Mouse (Mus musculus) right cerebral cortex, postnatal 14 days (tissue): ENCODE measurements at regions not wholly inside any gene's neighbourhood (a gene's known extent, or its start where the extent isn't known, plus 50 kb on each side); places are given as distances from the start of the nearest gene placed in this dataset.

Experiments
- DNase-seq: peaks from one replicate; pipeline ENCODE4 v3.0.0; 2022

DNA sequence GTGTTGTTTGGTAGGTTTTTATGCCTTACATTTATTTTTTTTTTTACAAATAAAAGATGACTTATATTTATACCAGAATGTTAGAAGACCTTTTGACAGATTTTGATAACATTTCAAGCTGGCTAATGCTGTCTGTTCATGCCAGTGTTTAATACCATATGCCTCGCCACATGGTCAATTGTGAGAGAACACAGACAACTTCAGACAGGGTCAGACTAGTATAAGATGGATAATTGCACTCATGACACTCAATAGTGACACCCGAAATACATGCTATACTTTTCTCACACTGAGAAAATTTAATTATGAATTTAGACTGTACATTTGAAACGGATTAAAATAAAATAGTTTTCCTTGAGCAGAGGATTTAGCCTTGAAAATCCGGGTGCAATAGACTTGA, 769.9 kb downstream of the Slitrk6 start:
- no peak for DNase-seq

DNA sequence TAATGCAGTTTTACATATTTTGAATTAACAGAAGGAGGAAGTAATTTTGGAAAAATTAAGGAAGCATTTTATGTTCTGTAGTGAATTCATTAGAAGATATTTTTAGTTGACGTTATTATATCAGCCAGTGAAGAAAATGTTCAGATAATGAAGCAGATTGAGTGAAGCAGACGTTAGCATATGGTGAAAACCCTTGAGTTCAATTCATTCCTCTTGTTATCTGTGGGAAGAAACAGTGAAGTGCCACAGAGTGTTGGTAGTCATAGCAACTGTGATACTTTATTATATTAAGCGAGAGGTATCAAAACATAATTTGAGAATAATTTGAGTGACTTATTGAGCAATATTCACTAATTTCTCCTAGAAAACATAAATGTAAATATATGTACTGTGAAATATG, 796.9 kb downstream of the Slitrk6 start:
- no peak for DNase-seq

DNA sequence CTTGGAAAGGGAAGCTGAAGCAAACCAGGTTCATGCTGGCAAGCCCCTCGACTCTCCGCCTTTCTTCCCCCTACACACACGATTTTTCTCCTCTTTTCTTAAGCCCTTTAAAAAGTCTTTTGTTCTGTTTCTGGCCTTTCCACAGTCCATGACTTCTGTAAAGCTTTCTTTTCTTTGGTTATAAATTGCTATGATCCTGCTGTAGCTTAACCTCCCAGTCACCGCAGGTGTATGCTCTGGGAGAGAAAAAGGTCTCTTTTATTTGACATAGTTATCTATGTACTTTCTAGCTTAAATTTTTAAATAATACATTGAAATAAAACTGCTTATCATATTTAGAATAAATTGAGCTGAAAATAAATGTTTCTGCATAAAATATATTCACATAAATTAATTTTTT, 813.0 kb downstream of the Slitrk6 start:
- no peak for DNase-seq

DNA sequence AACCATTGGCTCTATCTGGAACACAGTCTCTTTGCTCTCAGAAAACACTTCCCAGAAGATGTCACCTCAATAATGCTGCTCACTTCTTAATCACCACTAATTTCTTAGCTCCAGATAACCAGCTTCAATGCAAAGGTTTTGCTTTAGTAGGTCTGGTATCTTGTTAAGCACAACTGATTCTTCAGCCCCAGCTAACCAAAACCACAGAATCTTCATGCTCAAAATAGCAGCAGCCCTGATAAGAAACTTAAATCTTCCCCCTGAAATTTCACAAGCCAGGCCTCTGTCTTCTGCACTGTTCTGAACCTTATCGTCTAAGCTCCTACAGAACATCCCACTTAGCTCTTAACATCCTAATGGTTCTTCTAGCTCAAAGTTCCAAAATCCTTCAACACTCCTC, 813.8 kb downstream of the Slitrk6 start:
- DNase-seq: no peak

DNA sequence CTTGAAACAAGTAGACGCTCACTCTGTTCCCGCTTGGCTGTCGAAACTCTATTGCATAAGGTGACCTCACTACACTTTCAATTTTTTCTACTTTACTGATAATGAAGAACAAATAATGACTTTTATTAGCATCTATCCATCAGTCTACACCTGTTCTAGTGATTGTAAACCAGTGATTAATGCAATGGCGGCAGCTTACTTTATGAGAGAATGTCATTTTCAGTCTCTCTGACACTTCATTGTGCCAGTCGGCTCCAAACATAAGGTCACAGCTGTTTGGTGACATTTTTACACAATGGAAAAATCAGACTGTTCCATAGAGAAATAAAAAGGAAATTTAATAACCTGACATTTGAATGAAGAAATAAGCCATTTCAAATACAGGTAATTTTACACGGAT, 817.5 kb downstream of the Slitrk6 start:
- no peak for DNase-seq

DNA sequence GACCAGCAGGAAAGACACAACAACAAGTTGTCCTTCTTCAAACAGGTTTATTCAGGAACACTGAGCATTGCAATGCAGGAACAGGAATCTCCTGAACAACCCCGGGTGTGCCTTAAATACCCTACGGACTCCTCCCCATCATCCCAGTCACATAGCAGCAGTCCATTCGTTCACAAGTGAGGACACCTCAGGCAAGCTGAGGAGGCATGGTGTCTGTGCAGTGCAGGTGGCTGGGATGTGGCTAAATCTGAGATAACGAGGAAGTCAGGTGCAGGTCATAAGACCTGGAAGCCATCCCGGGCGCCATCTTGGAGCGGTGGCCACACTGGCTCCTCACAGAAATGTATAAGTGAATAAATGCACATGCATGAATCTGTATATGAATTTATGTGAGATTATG, 826.0 kb downstream of the Slitrk6 start:
- no peak for DNase-seq

DNA sequence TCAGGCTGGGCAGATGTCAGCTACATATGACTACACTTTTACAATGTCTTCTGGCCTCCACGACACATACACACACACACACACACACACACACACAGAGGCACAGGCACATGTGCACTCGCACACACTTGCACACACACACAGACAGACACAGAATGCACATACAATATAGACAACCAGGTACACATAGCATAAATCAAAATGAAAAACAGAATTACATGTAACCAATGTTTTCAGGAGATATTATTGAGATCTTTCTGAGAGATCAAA, 863.1 kb downstream of the Slitrk6 start:
- no peak for DNase-seq

DNA sequence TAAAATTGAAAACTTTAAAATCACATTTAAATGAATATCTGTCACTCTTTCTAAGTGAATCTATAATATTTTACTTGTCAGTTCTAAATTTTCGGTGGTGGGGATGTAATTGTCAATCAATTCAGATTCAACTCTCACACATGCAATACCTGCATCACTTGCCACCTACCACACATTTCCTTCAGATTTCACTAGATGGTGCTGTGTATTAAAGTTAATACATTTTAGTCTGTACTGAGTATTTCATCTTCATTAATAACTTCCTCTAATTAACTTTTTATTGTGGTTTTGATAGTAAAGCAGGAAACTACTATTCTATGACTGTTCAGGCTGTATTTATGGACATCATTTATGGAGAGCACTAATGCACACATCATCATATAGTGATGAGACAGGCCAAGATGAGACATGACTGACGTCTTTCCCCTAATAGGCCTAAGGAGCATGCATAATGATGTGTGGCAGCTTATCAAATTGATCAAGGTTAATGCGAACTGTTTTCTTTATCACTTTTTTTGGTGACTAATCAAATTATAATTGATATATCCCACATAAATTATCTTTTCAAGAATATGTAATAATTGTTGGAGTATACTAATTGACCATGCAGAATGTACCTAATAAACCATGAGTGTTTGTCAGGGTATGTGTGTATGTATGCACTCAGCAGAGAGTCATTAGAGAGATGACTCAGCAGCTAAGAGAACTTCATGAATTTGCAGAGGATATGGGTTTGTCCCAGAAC, 863.6 kb downstream of the Slitrk6 start:
- no peak for DNase-seq

DNA sequence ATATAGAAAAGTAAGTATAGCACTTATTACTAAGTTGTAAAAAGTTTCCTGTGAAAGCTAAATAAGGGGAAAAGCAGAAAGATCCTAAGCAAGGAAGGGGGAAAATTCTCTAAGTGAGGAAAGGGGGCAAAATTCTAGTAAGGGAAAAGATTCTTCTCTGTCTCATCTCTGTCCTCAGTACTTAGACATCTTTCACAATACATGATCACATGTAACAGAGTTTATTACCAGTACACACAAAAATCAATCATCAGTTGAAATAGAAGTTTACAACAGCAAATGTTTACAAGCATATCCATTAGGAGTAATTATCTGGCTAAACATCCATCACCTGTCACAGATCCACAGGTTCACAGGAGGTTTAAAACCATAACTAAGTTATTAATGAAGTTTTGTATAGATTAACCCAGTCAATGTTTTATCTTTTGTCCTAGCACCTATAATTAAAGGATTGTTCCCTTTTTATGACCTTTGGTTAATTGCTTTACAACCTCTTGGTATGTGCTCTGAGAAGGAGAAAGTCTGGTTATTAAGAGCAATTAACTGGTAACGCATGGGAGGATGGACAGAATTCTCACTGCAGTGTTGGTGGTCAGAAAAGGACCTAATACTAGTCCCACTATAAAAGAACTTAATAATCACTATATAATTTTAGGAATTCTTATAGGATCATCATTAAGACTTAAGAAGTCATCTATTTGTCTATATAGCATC, 877.8 kb downstream of the Slitrk6 start:
- no peak for DNase-seq

DNA sequence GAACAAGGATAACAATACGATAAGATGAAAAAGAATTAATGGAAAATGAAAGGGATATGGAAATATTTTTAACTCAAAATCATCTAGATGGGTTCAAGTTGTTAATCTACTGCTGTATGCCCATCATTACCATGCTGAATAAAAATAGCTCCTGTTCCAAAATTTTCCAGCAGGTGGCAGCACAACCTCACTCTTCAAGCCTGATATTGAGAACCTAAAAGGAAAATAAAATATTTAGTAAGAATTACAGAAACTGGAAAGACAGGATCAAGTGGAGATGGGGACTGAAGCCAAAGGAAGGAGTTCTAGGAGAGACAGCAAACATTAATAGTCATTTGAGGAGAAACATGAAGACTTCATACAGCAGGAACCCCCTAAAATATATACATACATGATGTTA, 880.7 kb downstream of the Slitrk6 start:
- DNase-seq: peak; percentile 42

DNA sequence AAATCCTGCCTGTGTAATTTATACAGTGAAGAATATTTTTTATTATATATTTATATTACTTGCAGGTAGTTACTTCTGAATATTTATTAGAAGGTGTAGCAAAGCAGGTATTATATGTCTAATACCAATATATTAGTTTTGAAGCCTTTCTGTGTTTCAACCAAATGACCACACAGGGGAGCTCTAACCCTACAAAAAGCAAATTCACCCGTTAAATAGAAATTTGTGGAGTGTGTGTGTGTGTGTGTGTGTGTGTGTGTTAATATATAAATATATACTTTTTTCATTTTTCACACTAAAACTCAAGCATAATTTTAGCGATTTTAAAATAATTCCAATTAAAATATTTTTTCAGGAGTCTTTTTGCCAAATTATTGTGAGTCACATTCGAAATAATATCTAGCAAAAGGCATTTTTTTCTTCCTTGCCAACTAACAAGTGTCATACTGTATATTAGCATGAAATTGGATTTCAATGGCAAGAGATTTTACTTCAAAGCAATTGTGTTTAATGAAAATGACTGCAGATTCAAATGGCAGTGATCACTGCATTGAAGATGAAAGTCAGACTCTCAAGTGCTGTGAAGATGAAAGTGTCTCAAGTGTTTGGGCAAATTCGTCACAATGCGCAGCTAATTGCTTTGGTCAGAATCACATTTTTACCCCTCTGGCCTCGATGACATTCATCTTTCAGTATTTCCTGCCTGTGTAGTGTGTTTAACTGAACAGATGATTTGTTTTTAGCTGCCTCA, 914.4 kb downstream of the Slitrk6 start:
- DNase-seq: peak; percentile 6

DNA sequence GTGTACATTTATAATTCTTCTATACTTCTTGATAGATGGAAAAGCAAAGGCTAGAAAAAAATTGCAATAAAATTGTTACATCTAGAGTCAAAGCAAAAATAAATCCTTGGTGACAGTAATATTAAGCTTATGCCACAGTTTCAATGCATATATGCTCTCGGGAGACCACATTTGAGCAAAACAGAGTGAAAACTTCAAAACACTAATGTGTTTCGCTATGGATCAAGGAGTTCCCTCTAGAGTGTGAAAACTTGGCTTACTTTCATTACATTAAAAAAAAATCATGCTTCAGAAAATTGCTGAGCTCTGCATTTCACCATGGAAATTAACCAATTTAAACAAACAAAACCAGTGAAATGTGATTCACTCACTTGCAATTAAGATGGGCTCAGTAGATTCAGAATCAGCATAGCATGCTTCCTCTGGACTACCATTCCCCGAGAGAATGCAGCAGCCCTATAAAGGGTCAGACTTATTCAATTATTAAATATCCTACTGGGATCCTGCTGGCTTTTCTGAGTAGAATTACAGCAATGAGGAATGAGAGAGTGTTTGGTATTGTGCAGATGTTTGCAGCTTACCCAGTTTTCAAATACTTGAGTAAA, 888.7 kb upstream of the Slitrk1 start:
- no peak for DNase-seq

DNA sequence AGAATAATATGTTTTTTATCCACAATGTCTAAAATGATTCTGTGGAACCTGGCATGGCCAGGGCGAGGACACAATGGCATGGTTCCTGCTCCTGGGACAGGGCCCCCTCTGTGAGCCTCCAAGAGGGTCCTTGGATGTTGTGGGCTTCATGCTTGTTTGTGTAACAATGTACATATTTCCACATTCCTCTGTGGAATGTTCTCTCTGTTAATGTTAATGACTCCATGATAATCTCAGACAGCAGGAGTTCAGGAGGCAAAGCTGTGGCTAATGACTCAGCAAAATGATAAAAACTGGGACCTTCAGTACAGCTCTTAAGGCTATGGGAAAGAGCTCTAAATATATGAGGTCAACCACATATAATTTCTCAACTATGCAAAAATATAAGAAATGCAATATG, 858.3 kb upstream of the Slitrk1 start:
- no peak for DNase-seq

DNA sequence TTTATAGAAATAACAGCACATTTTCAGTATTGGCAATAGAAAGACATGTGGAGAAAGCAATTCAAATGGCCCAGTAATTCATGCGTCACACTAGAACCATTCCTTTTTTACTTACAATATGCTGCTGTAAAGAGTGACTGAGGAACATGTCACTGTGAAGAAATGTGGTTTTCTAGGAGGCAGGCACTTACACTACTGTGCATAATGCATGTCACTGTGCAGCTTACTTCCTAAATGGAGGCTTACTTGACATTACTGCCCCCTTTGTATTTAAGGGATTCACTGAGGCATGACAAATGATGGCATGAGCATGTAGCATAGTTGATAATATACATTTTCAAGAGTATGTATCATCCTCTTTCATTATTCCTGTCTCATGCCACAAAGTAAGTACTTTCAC, 846.9 kb upstream of the Slitrk1 start:
- DNase-seq: no peak
